Mouse (Mus musculus): ENCODE measurements around the gene Herc1. TPM values are rescaled to one million over a fixed set of nuclear protein-coding genes. Genes with fewer than 3 reads are reported as not detected.

Gene Herc1
- polyA plus RNA-seq, 1 experiment from 2014 or later = 12.6 TPM

DNA sequence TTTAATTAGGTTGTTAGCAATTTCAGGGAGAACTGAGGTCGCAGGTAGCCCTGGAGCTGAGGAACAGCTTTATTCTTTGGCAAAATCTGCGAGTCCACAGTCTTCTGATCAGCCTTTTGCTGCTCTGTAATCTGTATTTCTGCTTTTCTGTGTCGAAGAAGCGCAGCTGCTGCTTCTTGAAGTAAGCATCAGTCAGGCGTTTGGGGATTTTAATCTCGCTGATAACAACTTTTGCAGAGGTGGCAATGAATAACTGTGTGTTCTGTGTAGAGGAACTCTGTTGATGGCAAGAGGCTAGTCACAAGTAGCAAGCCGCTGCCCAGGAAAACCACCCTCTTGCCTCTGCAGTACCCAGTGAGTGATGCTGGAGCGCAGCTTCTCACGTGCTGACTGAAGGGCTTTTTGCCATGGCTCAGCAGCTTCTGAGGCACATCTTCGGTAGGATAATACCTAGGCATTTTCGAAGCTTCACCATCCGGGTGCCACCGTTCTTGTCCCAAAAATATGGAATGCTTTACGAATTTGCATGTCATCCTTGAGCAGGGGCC, 10.0 kb downstream of the Herc1 start:
- 84% methylated on average over 14 of the region's 14 CpGs for WGBS
- no peak for DNase-seq (ENCODE audit: low spot score)

DNA sequence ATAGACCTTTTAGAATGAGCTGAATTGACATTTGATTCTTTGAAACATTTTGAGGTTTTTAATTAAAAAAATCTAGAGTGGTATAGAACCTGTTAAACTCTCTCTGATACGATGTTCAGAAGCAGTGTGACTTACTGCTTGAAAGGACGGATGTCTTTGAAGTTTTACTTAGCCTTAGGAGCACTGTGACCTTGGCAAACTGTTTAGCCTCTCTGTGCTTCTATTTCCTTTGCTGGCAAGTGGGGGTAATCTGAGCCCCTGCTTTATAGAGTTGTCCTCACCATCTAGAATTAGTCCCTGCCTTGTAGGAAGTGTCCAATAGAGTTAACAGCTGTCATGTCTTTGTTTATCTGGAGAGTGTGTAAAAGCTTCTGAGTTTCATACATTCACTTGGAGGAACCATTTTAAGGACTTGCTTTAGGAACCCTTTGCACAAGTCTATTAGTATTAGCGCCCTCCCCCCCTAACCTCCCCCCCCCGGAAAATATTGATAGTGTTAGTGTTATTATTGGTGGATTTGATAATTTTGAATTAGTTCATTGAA, 18.7 kb downstream of the Herc1 start:
- no peak overlapping the region for H3K9ac ChIP-seq (ENCODE audit: low read depth, low read length)
- H3K4me2 ChIP-seq (ENCODE audit: low read length) = no peak overlapping the region
- no peak for TF ChIP-seq CTCF (IDR thresholded peaks at IDR 0.05; ENCODE audit: low read depth)
- H3K4me3 ChIP-seq (replicated peaks; ENCODE audit: low read depth, low read length) = no peak overlapping the region
- no peaks in the 10 kb centered on the region for H3K36me3 ChIP-seq (ENCODE audit: insufficient read depth, low read length)
- no peaks in the 10 kb centered on the region for H3K9me3 ChIP-seq (replicated peaks; ENCODE audit: low read length)
- no peaks in the 10 kb centered on the region for H3K27me3 ChIP-seq (ENCODE audit: insufficient read depth, low read length)
- ATAC-seq (replicated peaks; ENCODE audit: low FRiP score, low read depth) (no peak), DNase-seq (ENCODE audit: low spot score) (no peak)
- no peaks in the 10 kb centered on the region for H3K4me1 ChIP-seq (replicated peaks; ENCODE audit: insufficient read depth, low read length)
- no peak overlapping the region for H3K27ac ChIP-seq
- WGBS = 52% methylated on average over 4 of the region's 4 CpGs

More for the DNA sequence above, 10.0 kb downstream of the Herc1 start:
- Histone ChIP-seq H3K36me3 (ENCODE audit: insufficient read depth, low read length) (no peaks in the 10 kb centered on the region), H3K4me1 (replicated peaks; ENCODE audit: insufficient read depth, low read length) (no peaks in the 10 kb centered on the region), H3K4me2 (ENCODE audit: low read length) (no peak overlapping the region), H3K4me3 (replicated peaks; ENCODE audit: low read depth, low read length) (no peak overlapping the region), H3K9me3 (replicated peaks; ENCODE audit: low read length) (no peaks in the 10 kb centered on the region), H3K27me3 (ENCODE audit: insufficient read depth, low read length) (no peaks in the 10 kb centered on the region), H3K27ac (no peak overlapping the region), H3K9ac (ENCODE audit: low read depth, low read length) (no peak overlapping the region)
- no peak for ATAC-seq (replicated peaks; ENCODE audit: low FRiP score, low read depth)
- no peak for TF ChIP-seq CTCF (IDR thresholded peaks at IDR 0.05; ENCODE audit: low read depth)

DNA sequence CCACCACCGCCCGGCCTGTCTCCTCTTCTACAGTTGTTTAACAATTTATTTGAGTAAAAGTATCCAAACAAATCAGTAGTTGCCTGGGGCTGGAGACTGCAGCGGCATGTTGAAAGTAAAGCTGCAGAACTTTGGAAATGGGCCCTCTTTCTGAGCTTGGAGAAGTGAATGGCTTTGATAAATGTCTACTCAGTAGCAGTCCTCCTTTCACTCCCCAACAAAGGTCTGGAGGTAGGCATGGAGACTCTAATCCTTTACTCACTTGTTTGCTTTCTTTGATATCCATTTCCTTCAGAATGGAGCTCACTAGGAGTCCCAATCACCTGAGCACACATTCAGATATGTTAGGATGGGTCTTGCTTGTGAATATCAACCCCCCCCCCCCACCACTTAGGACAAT, 20.1 kb downstream of the Herc1 start:
- Histone ChIP-seq H3K4me2 (ENCODE audit: low read length) (no peak overlapping the region), H3K9ac (ENCODE audit: low read depth, low read length) (no peak overlapping the region), H3K27me3 (ENCODE audit: insufficient read depth, low read length) (no peaks in the 10 kb centered on the region), H3K36me3 (ENCODE audit: insufficient read depth, low read length) (no peaks in the 10 kb centered on the region), H3K4me3 (replicated peaks; ENCODE audit: low read depth, low read length) (no peak overlapping the region), H3K4me1 (replicated peaks; ENCODE audit: insufficient read depth, low read length) (no peaks in the 10 kb centered on the region), H3K9me3 (replicated peaks; ENCODE audit: low read length) (no peaks in the 10 kb centered on the region), H3K27ac (no peak overlapping the region)
- DNase-seq (ENCODE audit: low spot score) (no peak), ATAC-seq (replicated peaks; ENCODE audit: low FRiP score, low read depth) (no peak)
- WGBS = 90% methylated on average over 3 of the region's 3 CpGs
- no peak for TF ChIP-seq CTCF (IDR thresholded peaks at IDR 0.05; ENCODE audit: low read depth)

DNA sequence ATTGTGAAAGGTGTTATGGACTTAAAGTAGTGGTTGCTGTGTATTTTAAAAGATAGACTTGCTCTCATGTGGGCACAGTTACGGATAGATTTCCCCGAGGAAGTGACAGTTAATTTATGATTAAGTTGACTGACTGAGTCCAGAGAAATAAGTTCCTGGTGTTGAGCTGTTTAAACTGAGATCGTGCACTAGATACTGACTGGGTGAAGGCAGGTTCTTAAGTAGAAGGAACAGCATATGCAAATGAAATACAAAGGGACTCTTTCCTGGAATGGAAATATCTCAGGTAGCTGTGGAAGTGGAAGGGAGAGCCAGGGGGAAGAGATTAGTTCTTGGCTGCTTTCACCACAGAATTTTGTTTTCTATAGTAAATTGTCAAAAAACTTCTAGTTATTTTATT, 20.6 kb downstream of the Herc1 start:
- Histone ChIP-seq H3K4me3 (replicated peaks; ENCODE audit: low read depth, low read length) (no peak overlapping the region), H3K9ac (ENCODE audit: low read depth, low read length) (no peak overlapping the region), H3K4me2 (ENCODE audit: low read length) (no peak overlapping the region), H3K9me3 (replicated peaks; ENCODE audit: low read length) (no peaks in the 10 kb centered on the region), H3K27ac (no peak overlapping the region), H3K27me3 (ENCODE audit: insufficient read depth, low read length) (no peaks in the 10 kb centered on the region), H3K36me3 (ENCODE audit: insufficient read depth, low read length) (no peaks in the 10 kb centered on the region), H3K4me1 (replicated peaks; ENCODE audit: insufficient read depth, low read length) (no peaks in the 10 kb centered on the region)
- no peak for TF ChIP-seq CTCF (IDR thresholded peaks at IDR 0.05; ENCODE audit: low read depth)
- ATAC-seq (replicated peaks; ENCODE audit: low FRiP score, low read depth) (no peak), DNase-seq (ENCODE audit: low spot score) (no peak)
- 21% methylated on average over 3 of the region's 3 CpGs for whole genome bisulfite sequencing

DNA sequence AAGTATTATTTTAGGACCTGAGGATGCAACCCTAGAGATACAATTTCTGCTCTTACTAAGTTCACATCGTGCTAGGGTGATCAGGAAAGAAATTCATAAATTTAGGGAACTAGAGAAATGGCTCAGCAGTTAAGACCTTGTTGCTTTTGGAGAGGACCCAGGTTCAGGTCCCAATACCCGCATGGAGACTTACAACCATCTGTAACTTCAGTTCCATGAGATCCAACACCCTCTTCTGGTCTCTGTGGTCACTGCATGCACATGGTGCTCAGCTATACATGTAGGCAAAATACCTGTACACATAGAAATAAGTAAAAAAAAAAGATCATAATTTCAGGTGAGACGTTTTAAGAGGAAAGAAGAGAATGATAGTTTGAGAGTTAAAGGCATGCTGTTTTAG, 23.2 kb downstream of the Herc1 start:
- no peak overlapping the region for H3K4me2 ChIP-seq (ENCODE audit: low read length)
- no peak overlapping the region for H3K27ac ChIP-seq
- 0 out of 2 replicates have a peak, but pooled peaks have one; percentile 16 for TF ChIP-seq CTCF (IDR thresholded peaks at IDR 0.05; ENCODE audit: low read depth)
- H3K4me3 ChIP-seq (replicated peaks; ENCODE audit: low read depth, low read length) = no peak overlapping the region
- no peaks in the 10 kb centered on the region for H3K27me3 ChIP-seq (ENCODE audit: insufficient read depth, low read length)
- H3K9me3 ChIP-seq (replicated peaks; ENCODE audit: low read length) = no peaks in the 10 kb centered on the region
- H3K9ac ChIP-seq (ENCODE audit: low read depth, low read length) = no peak overlapping the region
- ATAC-seq (replicated peaks; ENCODE audit: low FRiP score, low read depth) = no peak
- DNase-seq (ENCODE audit: low spot score) = no peak
- H3K4me1 ChIP-seq (replicated peaks; ENCODE audit: insufficient read depth, low read length) = no peaks in the 10 kb centered on the region
- 91% methylated on average over 3 of the region's 3 CpGs for WGBS
- no peaks in the 10 kb centered on the region for H3K36me3 ChIP-seq (ENCODE audit: insufficient read depth, low read length)

DNA sequence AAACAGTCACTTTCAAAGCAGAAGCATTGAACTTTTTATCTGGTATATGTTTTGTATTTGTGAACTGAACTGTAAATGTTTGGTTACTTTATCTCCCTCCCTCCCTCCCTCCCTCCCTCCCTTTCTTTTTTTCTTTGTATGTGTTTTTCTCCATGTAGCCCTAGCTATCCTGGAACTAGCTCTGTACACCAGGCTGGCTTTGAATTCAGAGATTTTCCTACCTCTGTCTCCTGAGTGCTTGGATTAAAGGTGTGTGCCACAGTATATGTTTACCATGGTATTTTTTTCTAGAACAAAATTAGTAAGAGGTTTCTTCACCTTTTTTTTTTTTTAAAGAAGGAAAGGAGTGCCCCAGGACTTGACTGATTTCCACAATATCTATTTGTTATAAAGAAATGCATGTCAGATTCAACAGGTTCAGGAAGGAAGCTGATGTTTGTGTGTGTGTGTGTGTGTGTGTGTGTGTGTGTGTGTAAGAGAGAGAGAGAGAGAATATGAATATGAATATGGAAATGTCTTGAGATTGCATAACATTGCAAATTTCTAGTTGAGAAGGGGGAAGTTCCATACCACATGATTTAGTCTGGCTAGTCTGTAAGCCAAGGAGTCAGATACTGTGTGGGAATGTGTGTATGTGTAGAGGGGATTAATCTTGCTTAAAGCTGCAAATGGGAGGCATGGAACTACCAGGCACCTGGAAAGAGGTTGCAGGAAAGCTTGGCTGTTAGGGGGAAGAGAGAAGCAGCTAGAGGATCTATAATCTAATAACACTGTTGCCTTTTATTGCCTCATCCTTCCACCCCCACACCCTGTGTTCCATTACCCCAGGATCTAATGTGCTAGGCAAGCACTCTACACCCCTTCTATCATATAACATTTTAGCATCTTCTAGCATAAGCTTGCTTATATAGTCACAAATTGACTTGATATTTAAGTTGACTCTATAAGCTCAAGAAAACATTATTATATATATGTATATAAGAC, 24.5 kb downstream of the Herc1 start:
- ATAC-seq (replicated peaks; ENCODE audit: low FRiP score, low read depth) (no peak), DNase-seq (ENCODE audit: low spot score) (no peak)
- Histone ChIP-seq H3K9me3 (replicated peaks; ENCODE audit: low read length) (no peaks in the 10 kb centered on the region), H3K9ac (ENCODE audit: low read depth, low read length) (no peak overlapping the region), H3K4me1 (replicated peaks; ENCODE audit: insufficient read depth, low read length) (no peaks in the 10 kb centered on the region), H3K27ac (no peak overlapping the region), H3K36me3 (ENCODE audit: insufficient read depth, low read length) (no peaks in the 10 kb centered on the region), H3K4me2 (ENCODE audit: low read length) (no peak overlapping the region), H3K4me3 (replicated peaks; ENCODE audit: low read depth, low read length) (no peak overlapping the region), H3K27me3 (ENCODE audit: insufficient read depth, low read length) (no peaks in the 10 kb centered on the region)
- no peak for TF ChIP-seq CTCF (IDR thresholded peaks at IDR 0.05; ENCODE audit: low read depth)

Measured in kidney, postnatal 0 days (tissue).